Mouse (Mus musculus) brown adipose tissue, adult 24 weeks (tissue): ENCODE data around the gene Iah1. TPM values are rescaled to one million over a fixed set of nuclear protein-coding genes. Genes with fewer than 3 reads are reported as not detected.

ENCODE experiments used
- H3K27ac ChIP-seq: fragments of 200-500 bp; replicated peaks from 2 replicates; pipeline ENCODE4 v1.5.1; 2012; ENCODE audit warnings: low read depth, mild to moderate bottlenecking, low read length
- H3K4me1 ChIP-seq: fragments of 200-500 bp; 2 replicates; pipeline ENCODE4 v1.6.1; 2012; ENCODE audit warnings: low read length, mixed read lengths; ENCODE audit not compliant: control insufficient read depth, insufficient read depth, insufficient read length
- H3K4me3 ChIP-seq: fragments of 200-500 bp; 2 replicates; pipeline ENCODE4 v1.5.1; 2012; ENCODE audit warnings: low read depth, mild to moderate bottlenecking, low read length, moderate library complexity; ENCODE audit not compliant: insufficient read depth
- polyA plus RNA-seq: library from polyadenylated mRNA; stranded (reverse); fragments of >200 nt; gene quantifications from 2 replicates; pipeline ENCODE4 v1.2.4, GENCODE M21; 2012; ENCODE audit not compliant: missing spikeins, insufficient read depth, insufficient read length

The Iah1 gene
- 84.5 and 100 TPM in 2 replicates for polyA plus RNA-seq

- Histone ChIP-seq H3K27ac (peak within 1 kb of the TSS; percentile 72), H3K4me3 (peak within 1 kb of the TSS; percentile 95)
Measured at GRCm38 (mm10) chr12:21315923-21316868, at the start of gene Iah1. TSS of gene Iah1 (plus strand) at chr12:21316389.

GRCm38 (mm10) chr12:21266784-21267098 is 49.4 kb upstream of the Iah1 start:
- H3K27ac ChIP-seq = no peak overlapping the region
- peaks cover 19% of the 10 kb centered on the region for H3K4me1 ChIP-seq
- H3K4me3 ChIP-seq = no peak overlapping the region

More at GRCm38 (mm10) chr12:21315923-21316868, at the start of gene Iah1:
- H3K4me1 ChIP-seq = no peaks in the 10 kb centered on the region

GRCm38 (mm10) chr12:21268083-21268616 is 48.0 kb upstream of the Iah1 start:
- Histone ChIP-seq H3K27ac (no peak overlapping the region), H3K4me3 (no peak overlapping the region), H3K4me1 (peaks cover 17% of the 10 kb centered on the region)

- H3K4me3 ChIP-seq = no peak overlapping the region
- H3K4me1 ChIP-seq = no peaks in the 10 kb centered on the region; the same call in 1 of the 2 replicates
- H3K27ac ChIP-seq = no peak overlapping the region
Measured at GRCm38 (mm10) chr12:21274446-21274845, 41.7 kb upstream of the Iah1 start.

- H3K4me3 ChIP-seq = no peak overlapping the region
- H3K4me1 ChIP-seq = no peaks in the 10 kb centered on the region; the same call in 1 of the 2 replicates
- no peak overlapping the region for H3K27ac ChIP-seq
Measured at GRCm38 (mm10) chr12:21277352-21277864, 38.8 kb upstream of the Iah1 start.

GRCm38 (mm10) chr12:21284761-21285441 is 31.3 kb upstream of the Iah1 start, which contains the start of gene Cpsf3:
TSS of gene Cpsf3 (plus strand) at chr12:21285391.
- peak within 1 kb of the TSS; percentile 99 for H3K4me3 ChIP-seq
- H3K4me1 ChIP-seq = 0 out of 2 replicates have a peak, but pooled peaks cover 8% of the 10 kb centered on the region
- H3K27ac ChIP-seq = peak within 1 kb of the TSS; percentile 91

GRCm38 (mm10) chr12:21285508-21286242 is 30.5 kb upstream of the Iah1 start:
- peak overlapping the region; percentile 93 for H3K4me3 ChIP-seq
- H3K4me1 ChIP-seq = 0 out of 2 replicates have a peak, but pooled peaks cover 8% of the 10 kb centered on the region
- H3K27ac ChIP-seq = peak overlapping the region; percentile 83

- peak within 1 kb of the TSS; percentile 91 for H3K27ac ChIP-seq
- H3K4me3 ChIP-seq = peak within 1 kb of the TSS; percentile 99
- H3K4me1 ChIP-seq = 0 out of 2 replicates have a peak, but pooled peaks cover 8% of the 10 kb centered on the region
Measured at GRCm38 (mm10) chr12:21286243-21286622, 30.0 kb upstream of the Iah1 start, which contains the start of gene Itgb1bp1. TSS of gene Itgb1bp1 (minus strand) at chr12:21286284.

- Histone ChIP-seq H3K4me1 (0 out of 2 replicates have a peak, but pooled peaks cover 8% of the 10 kb centered on the region), H3K27ac (peak overlapping the region; percentile 91), H3K4me3 (peak overlapping the region; percentile 99)
Measured at GRCm38 (mm10) chr12:21286712-21287650, 29.2 kb upstream of the Iah1 start.

GRCm38 (mm10) chr12:21288716-21289395 is 27.3 kb upstream of the Iah1 start:
- Histone ChIP-seq H3K4me3 (no peak overlapping the region), H3K4me1 (0 out of 2 replicates have a peak, but pooled peaks cover 8% of the 10 kb centered on the region), H3K27ac (no peak overlapping the region)

- Histone ChIP-seq H3K4me3 (no peak overlapping the region), H3K4me1 (0 out of 2 replicates have a peak, but pooled peaks cover 8% of the 10 kb centered on the region), H3K27ac (no peak overlapping the region)
Measured at GRCm38 (mm10) chr12:21289651-21290050, 26.5 kb upstream of the Iah1 start.

- Histone ChIP-seq H3K4me3 (no peak overlapping the region), H3K27ac (no peak overlapping the region), H3K4me1 (no peaks in the 10 kb centered on the region)
Measured at GRCm38 (mm10) chr12:21298856-21299255, 17.3 kb upstream of the Iah1 start.

GRCm38 (mm10) chr12:21301324-21301723 is 14.9 kb upstream of the Iah1 start:
- Histone ChIP-seq H3K27ac (no peak overlapping the region), H3K4me3 (no peak overlapping the region), H3K4me1 (no peaks in the 10 kb centered on the region)
